Mouse (Mus musculus) liver, postnatal 0 days (tissue): ENCODE measurements at regions not wholly inside any gene's neighbourhood (a gene's known extent, or its start where the extent isn't known, plus 50 kb on each side); places are given as distances from the start of the nearest gene placed in this dataset.

ENCODE experiments used
- CTCF ChIP-seq: sonication (generic); IDR thresholded peaks from 2 replicates; pipeline ENCODE4 v1.5.1; 2016; ENCODE audit warnings: antibody characterized with exemption, low read depth
- EP300 ChIP-seq: IDR thresholded peaks from 2 replicates; pipeline ENCODE4 v1.6.1; 2016; ENCODE audit warnings: antibody characterized with exemption, low read depth, mild to moderate bottlenecking

- TF ChIP-seq CTCF (no peak), EP300 (no peak)
Measured at GRCm38 (mm10) chr16:8936446-8936845, 106.5 kb downstream of the 1810013L24Rik start.
